In genomic region chr9:21918692-21919384, GRCm38 (mm10) we compare ENCODE assay signal across 8 mouse cellular contexts. TPM values are rescaled to one million over a fixed set of nuclear protein-coding genes. Genes with fewer than 3 reads are reported as not detected.
A peak's percentile ranks its signal among the peaks of the same experiment; 100 is the strongest.
DNase-seq lines count a peak whose midpoint lies in the region; ATAC-seq and TF ChIP-seq lines count a peak whose summit lies in the region.

No protein-coding gene starts in this region.

- H3K4me2 ChIP-seq in embryonic facial prominence, embryonic 15.5 days (replicated peaks): peak overlapping the region; percentile 96
- peak overlapping the region; percentile 88 for H3K4me2 ChIP-seq in intestine, embryonic 15.5 days (replicated peaks)
- peak overlapping the region; percentile 97 for H3K4me2 ChIP-seq in neural tube, embryonic 12.5 days (replicated peaks)

- no peak for DNase-seq in left cerebral cortex, adult 2 months (ENCODE audit: extremely low spot score in 1 of 2, low spot score in 2 of 2)
- DNase-seq in left cerebral cortex, postnatal 10 days (ENCODE audit: extremely low spot score in 1 of 2, low spot score in 2 of 2): no peak
- DNase-seq in spleen, postnatal 10 days (ENCODE audit: low spot score in 2 of 2): no peak
- no peak for DNase-seq in adrenal gland, postnatal 14 days
- no peak for DNase-seq in adrenal gland, postnatal 4 days (ENCODE audit: low spot score in 2 of 2)

- no peaks in the 10 kb centered on the region; the same call in 1 of the 2 replicates for H3K36me3 ChIP-seq in embryonic facial prominence, embryonic 15.5 days
- no peaks in the 10 kb centered on the region for H3K36me3 ChIP-seq in intestine, embryonic 15.5 days
- no peaks in the 10 kb centered on the region for H3K36me3 ChIP-seq in neural tube, embryonic 12.5 days

- H3K4me3 ChIP-seq in left cerebral cortex, adult 2 months: peak overlapping the region; percentile 73
- H3K4me3 ChIP-seq in embryonic facial prominence, embryonic 15.5 days (replicated peaks): peak overlapping the region; percentile 67
- H3K4me3 ChIP-seq in intestine, embryonic 15.5 days (replicated peaks): no peak overlapping the region
- H3K4me3 ChIP-seq in neural tube, embryonic 12.5 days: no peak overlapping the region

- H3K4me1 ChIP-seq in embryonic facial prominence, embryonic 15.5 days: peaks cover 23% of the 10 kb centered on the region
- H3K4me1 ChIP-seq in intestine, embryonic 15.5 days (replicated peaks): peaks cover 10% of the 10 kb centered on the region; the same call in 1 of the 2 replicates
- H3K4me1 ChIP-seq in neural tube, embryonic 12.5 days: peaks cover 9% of the 10 kb centered on the region

- no peak overlapping the region for H3K9ac ChIP-seq in embryonic facial prominence, embryonic 15.5 days
- H3K9ac ChIP-seq in intestine, embryonic 15.5 days: no peak overlapping the region
- H3K9ac ChIP-seq in neural tube, embryonic 12.5 days: no peak overlapping the region

- H3K27ac ChIP-seq in left cerebral cortex, adult 2 months: peak overlapping the region; percentile 88; the same call in 1 of the 2 replicates
- H3K27ac ChIP-seq in embryonic facial prominence, embryonic 15.5 days (replicated peaks): peak overlapping the region; percentile 45; the same call in 1 of the 2 replicates
- H3K27ac ChIP-seq in intestine, embryonic 15.5 days: no peak overlapping the region
- no peak overlapping the region for H3K27ac ChIP-seq in neural tube, embryonic 12.5 days

- 16% methylated on average over 5 of the region's 5 CpGs for WGBS in embryonic facial prominence, embryonic 15.5 days
- 25% methylated on average over 5 of the region's 5 CpGs for WGBS in intestine, embryonic 15.5 days
- 27% methylated on average over 5 of the region's 5 CpGs for WGBS in neural tube, embryonic 12.5 days

- peak; percentile 40 for TF ChIP-seq CTCF in left cerebral cortex, adult 2 months (IDR thresholded peaks at IDR 0.05)

- H3K27me3 ChIP-seq in embryonic facial prominence, embryonic 15.5 days: no peaks in the 10 kb centered on the region; the same call in 1 of the 2 replicates
- no peaks in the 10 kb centered on the region for H3K27me3 ChIP-seq in intestine, embryonic 15.5 days (replicated peaks)
- peaks cover 10% of the 10 kb centered on the region for H3K27me3 ChIP-seq in neural tube, embryonic 12.5 days (replicated peaks)

- no peak for ATAC-seq in embryonic facial prominence, embryonic 15.5 days (ENCODE audit: insufficient number of reproducible peaks, low FRiP score, low TSS enrichment, low read depth)
- no peak for ATAC-seq in intestine, embryonic 15.5 days
- 0 out of 2 replicates have a peak, but pooled peaks have one; percentile 0 for ATAC-seq in neural tube, embryonic 12.5 days (ENCODE audit: low FRiP score, low read depth)

- intact Hi-C loops in left cerebral cortex, adult 2 months (cut with DNase I): loop anchor here (5.0 kb wide), 1 partner anchor 302 kb away; the partner anchor contains the start of gene Smarca4
- intact Hi-C loops in left cerebral cortex, postnatal 10 days (cut with DNase I): no loop called here

- H3K9me3 ChIP-seq in embryonic facial prominence, embryonic 15.5 days (replicated peaks): no peaks in the 10 kb centered on the region
- H3K9me3 ChIP-seq in intestine, embryonic 15.5 days: no peaks in the 10 kb centered on the region
- no peaks in the 10 kb centered on the region for H3K9me3 ChIP-seq in neural tube, embryonic 12.5 days

RNA-seq across cellular contexts. Expression of gene Rab3d, which starts 0.8 kb away (rescaled TPM):
- total RNA-seq in left cerebral cortex, adult 2 months (2021): 10 to 100 TPM; 10.9 to 15.7 TPM
- 10 to 100 TPM; 22.0 to 25.0 TPM for total RNA-seq in left cerebral cortex, postnatal 10 days (2021)
- 39.4 and 43.4 TPM in 2 replicates for polyA plus RNA-seq in embryonic facial prominence, embryonic 15.5 days (2015; fragmentation: Nextera tagmentation; extraction: Ambion mirVana)
- polyA plus RNA-seq in intestine, embryonic 15.5 days (2015; fragmentation: Nextera tagmentation; extraction: Ambion mirVana): 34.6 and 41.9 TPM in 2 replicates
- polyA plus RNA-seq in neural tube, embryonic 12.5 days (2016; fragmentation: Nextera tagmentation; extraction: Ambion mirVana): 19.3 and 21.3 TPM in 2 replicates
- total RNA-seq in adrenal gland, postnatal 14 days (2021): 30.2 and 35.6 TPM in 2 replicates
- total RNA-seq in adrenal gland, postnatal 4 days (2021): 10 to 100 TPM; 55.5 to 60.2 TPM

RNA-seq across cellular contexts. Expression of gene Ccdc159, which starts 8.4 kb away (rescaled TPM):
- 10 to 100 TPM; 18.2 to 18.9 TPM for total RNA-seq in left cerebral cortex, adult 2 months (2021)
- 10 to 100 TPM; 15.3 to 15.8 TPM for total RNA-seq in left cerebral cortex, postnatal 10 days (2021)
- 4.3 and 5.5 TPM in 2 replicates for polyA plus RNA-seq in embryonic facial prominence, embryonic 15.5 days (2015; fragmentation: Nextera tagmentation; extraction: Ambion mirVana)
- 3.1 and 4.2 TPM in 2 replicates for polyA plus RNA-seq in intestine, embryonic 15.5 days (2015; fragmentation: Nextera tagmentation; extraction: Ambion mirVana)
- polyA plus RNA-seq in neural tube, embryonic 12.5 days (2016; fragmentation: Nextera tagmentation; extraction: Ambion mirVana): 6.4 and 6.6 TPM in 2 replicates
- total RNA-seq in adrenal gland, postnatal 14 days (2021): 6.5 and 8.5 TPM in 2 replicates
- total RNA-seq in adrenal gland, postnatal 4 days (2021): 10 to 100 TPM; 13.3 to 14.2 TPM

RNA-seq across cellular contexts. Expression of gene Tmem205, which starts 8.5 kb away (rescaled TPM):
- total RNA-seq in left cerebral cortex, adult 2 months (2021): 10 to 100 TPM; 31.4 to 35.5 TPM
- 10 to 100 TPM; 31.2 to 35.1 TPM for total RNA-seq in left cerebral cortex, postnatal 10 days (2021)
- polyA plus RNA-seq in embryonic facial prominence, embryonic 15.5 days (2015; fragmentation: Nextera tagmentation; extraction: Ambion mirVana): 56.2 and 58.0 TPM in 2 replicates
- polyA plus RNA-seq in intestine, embryonic 15.5 days (2015; fragmentation: Nextera tagmentation; extraction: Ambion mirVana): 71.7 and 81.7 TPM in 2 replicates
- polyA plus RNA-seq in neural tube, embryonic 12.5 days (2016; fragmentation: Nextera tagmentation; extraction: Ambion mirVana): 36.1 and 42.3 TPM in 2 replicates
- 203 and 258 TPM in 2 replicates for total RNA-seq in adrenal gland, postnatal 14 days (2021)
- 100 to 1,000 TPM; 242 to 269 TPM for total RNA-seq in adrenal gland, postnatal 4 days (2021)

RNA-seq across cellular contexts. Expression of gene Plppr2, which starts 18.0 kb away (rescaled TPM):
- 100 to 1,000 TPM; 181 to 183 TPM for total RNA-seq in left cerebral cortex, adult 2 months (2021)
- 100 to 1,000 TPM; 259 to 269 TPM for total RNA-seq in left cerebral cortex, postnatal 10 days (2021)
- 13.6 and 15.5 TPM in 2 replicates for polyA plus RNA-seq in embryonic facial prominence, embryonic 15.5 days (2015; fragmentation: Nextera tagmentation; extraction: Ambion mirVana)
- 6.9 and 7.0 TPM in 2 replicates for polyA plus RNA-seq in intestine, embryonic 15.5 days (2015; fragmentation: Nextera tagmentation; extraction: Ambion mirVana)
- polyA plus RNA-seq in neural tube, embryonic 12.5 days (2016; fragmentation: Nextera tagmentation; extraction: Ambion mirVana): 53.3 and 56.2 TPM in 2 replicates
- total RNA-seq in adrenal gland, postnatal 14 days (2021): 25.5 and 31.0 TPM in 2 replicates
- total RNA-seq in adrenal gland, postnatal 4 days (2021): 10 to 100 TPM; 39.4 to 41.6 TPM

RNA-seq across cellular contexts. Expression of gene Swsap1, which starts 36.7 kb away (rescaled TPM):
- 10 to 100 TPM; 12.7 to 14.0 TPM for total RNA-seq in left cerebral cortex, adult 2 months (2021)
- total RNA-seq in left cerebral cortex, postnatal 10 days (2021): 10 to 100 TPM; 12.6 to 14.9 TPM
- polyA plus RNA-seq in embryonic facial prominence, embryonic 15.5 days (2015; fragmentation: Nextera tagmentation; extraction: Ambion mirVana): 5.8 and 6.5 TPM in 2 replicates
- 5.2 and 5.7 TPM in 2 replicates for polyA plus RNA-seq in intestine, embryonic 15.5 days (2015; fragmentation: Nextera tagmentation; extraction: Ambion mirVana)
- 8.1 and 9.7 TPM in 2 replicates for polyA plus RNA-seq in neural tube, embryonic 12.5 days (2016; fragmentation: Nextera tagmentation; extraction: Ambion mirVana)
- 13.1 and 13.7 TPM in 2 replicates for total RNA-seq in adrenal gland, postnatal 14 days (2021)
- 10 to 100 TPM; 15.9 to 16.1 TPM for total RNA-seq in adrenal gland, postnatal 4 days (2021)

Comparison
In these comparisons a context has a peak if more than half of its experiments do, and no peak if none do; other contexts are left out.
1. H3K27ac ChIP-seq: peak in left cerebral cortex, adult 2 months (single experiment) and embryonic facial prominence, embryonic 15.5 days (single experiment); none in intestine, embryonic 15.5 days (single experiment) and neural tube, embryonic 12.5 days (single experiment).
2. H3K4me3 ChIP-seq: peak in left cerebral cortex, adult 2 months (single experiment) and embryonic facial prominence, embryonic 15.5 days (single experiment); none in intestine, embryonic 15.5 days (single experiment) and neural tube, embryonic 12.5 days (single experiment).
3. Peak in every context shown above with its lines, with median percentiles within 50 percentile points of each other: H3K4me2 ChIP-seq.